Mouse (Mus musculus): ENCODE data around the gene Olfr222. TPM values are rescaled to one million over a fixed set of nuclear protein-coding genes. Genes with fewer than 3 reads are reported as not detected.

Olfr222 gene
- total RNA-seq, 1 experiment: not detected

GRCm38 (mm10) chr11:59611646-59612045, 35.6 kb upstream of the Olfr222 start:
- H3K9me3 ChIP-seq (ENCODE audit: control insufficient read depth, insufficient read depth, low read depth, low read length): no peaks in the 10 kb centered on the region
- no peaks in the 10 kb centered on the region for H3K4me1 ChIP-seq (ENCODE audit: control insufficient read depth in 2 of 2, insufficient read depth in 2 of 2, low read length in 2 of 2, poor library complexity in 1 of 2)
- no peak for TF ChIP-seq HCFC1 (IDR thresholded peaks at IDR 0.05; ENCODE audit: borderline replicate concordance, insufficient read depth, low read length)
- no peak overlapping the region for H3K27ac ChIP-seq (ENCODE audit: insufficient read depth, low read depth, low read length, poor library complexity, severe bottlenecking)
- no peaks in the 10 kb centered on the region for H3K36me3 ChIP-seq (ENCODE audit: control insufficient read depth, insufficient read depth, low read length, poor library complexity, severe bottlenecking)
- no peak overlapping the region for H3K9ac ChIP-seq (ENCODE audit: insufficient read depth, low read depth, low read length, poor library complexity, severe bottlenecking)
- no peak for DNase-seq (ENCODE audit: low read depth, low spot score)
- H3K4me3 ChIP-seq (ENCODE audit: insufficient read depth in 1 of 2, low read depth in 1 of 2, low read length in 2 of 2, poor library complexity in 1 of 2, severe bottlenecking in 1 of 2): no peak overlapping the region
- in situ Hi-C loops (cut with MboI; ENCODE audit: low sequenced_read_pairs in 2 of 2, unreplicated experiment in 2 of 2): no loop called here

- H3K36me3 ChIP-seq (ENCODE audit: control insufficient read depth, insufficient read depth, low read length, poor library complexity, severe bottlenecking): no peaks in the 10 kb centered on the region
- no peak for DNase-seq (ENCODE audit: low read depth, low spot score)
- no peak for TF ChIP-seq CHD2 (IDR thresholded peaks at IDR 0.05; ENCODE audit: low read depth, low read length)
- no peak for TF ChIP-seq HCFC1 (IDR thresholded peaks at IDR 0.05; ENCODE audit: borderline replicate concordance, insufficient read depth, low read length)
- no peak for TF ChIP-seq ZC3H11A (IDR thresholded peaks at IDR 0.05; ENCODE audit: borderline replicate concordance, low read depth, low read length)
- no peak for TF ChIP-seq MAFK (IDR thresholded peaks at IDR 0.05; ENCODE audit: insufficient read depth, low read depth, low read length)
- TF ChIP-seq ZNF384 (IDR thresholded peaks at IDR 0.05; ENCODE audit: low read depth, low read length): no peak
- no peaks in the 10 kb centered on the region for H3K4me1 ChIP-seq (ENCODE audit: control insufficient read depth in 2 of 2, insufficient read depth in 2 of 2, low read length in 2 of 2, poor library complexity in 1 of 2)
- in situ Hi-C loops (cut with MboI; ENCODE audit: low sequenced_read_pairs in 2 of 2, unreplicated experiment in 2 of 2): no loop called here
- H3K9me3 ChIP-seq (ENCODE audit: control insufficient read depth, insufficient read depth, low read depth, low read length): no peaks in the 10 kb centered on the region
- no peak overlapping the region for H3K27ac ChIP-seq (ENCODE audit: insufficient read depth, low read depth, low read length, poor library complexity, severe bottlenecking)
- no peak overlapping the region for H3K4me3 ChIP-seq (ENCODE audit: insufficient read depth in 1 of 2, low read depth in 1 of 2, low read length in 2 of 2, poor library complexity in 1 of 2, severe bottlenecking in 1 of 2)
- H3K9ac ChIP-seq (ENCODE audit: insufficient read depth, low read depth, low read length, poor library complexity, severe bottlenecking): no peak overlapping the region
These were observed 26.3 kb upstream of the Olfr222 start for GRCm38 (mm10) chr11:59602287-59602686.

GRCm38 (mm10) chr11:59600872-59601271, 24.8 kb upstream of the Olfr222 start:
- Histone ChIP-seq H3K9me3 (ENCODE audit: control insufficient read depth, insufficient read depth, low read depth, low read length) (no peaks in the 10 kb centered on the region), H3K36me3 (ENCODE audit: control insufficient read depth, insufficient read depth, low read length, poor library complexity, severe bottlenecking) (no peaks in the 10 kb centered on the region), H3K4me1 (ENCODE audit: control insufficient read depth in 2 of 2, insufficient read depth in 2 of 2, low read length in 2 of 2, poor library complexity in 1 of 2) (no peaks in the 10 kb centered on the region), H3K4me3 (ENCODE audit: insufficient read depth in 1 of 2, low read depth in 1 of 2, low read length in 2 of 2, poor library complexity in 1 of 2, severe bottlenecking in 1 of 2) (no peak overlapping the region), H3K27ac (ENCODE audit: insufficient read depth, low read depth, low read length, poor library complexity, severe bottlenecking) (no peak overlapping the region), H3K9ac (ENCODE audit: insufficient read depth, low read depth, low read length, poor library complexity, severe bottlenecking) (no peak overlapping the region)
- no peak for TF ChIP-seq CHD2 (IDR thresholded peaks at IDR 0.05; ENCODE audit: low read depth, low read length)
- TF ChIP-seq ZC3H11A (IDR thresholded peaks at IDR 0.05; ENCODE audit: borderline replicate concordance, low read depth, low read length): no peak
- TF ChIP-seq MAFK (IDR thresholded peaks at IDR 0.05; ENCODE audit: insufficient read depth, low read depth, low read length): no peak
- no peak for TF ChIP-seq ZNF384 (IDR thresholded peaks at IDR 0.05; ENCODE audit: low read depth, low read length)
- TF ChIP-seq HCFC1 (IDR thresholded peaks at IDR 0.05; ENCODE audit: borderline replicate concordance, insufficient read depth, low read length): no peak
- no peak for DNase-seq (ENCODE audit: low read depth, low spot score)
- in situ Hi-C loops (cut with MboI; ENCODE audit: low sequenced_read_pairs in 2 of 2, unreplicated experiment in 2 of 2): no loop called here

- no peaks in the 10 kb centered on the region for H3K9me3 ChIP-seq (ENCODE audit: control insufficient read depth, insufficient read depth, low read depth, low read length)
- H3K4me1 ChIP-seq (ENCODE audit: control insufficient read depth in 2 of 2, insufficient read depth in 2 of 2, low read length in 2 of 2, poor library complexity in 1 of 2): no peaks in the 10 kb centered on the region
- H3K27ac ChIP-seq (ENCODE audit: insufficient read depth, low read depth, low read length, poor library complexity, severe bottlenecking): no peak overlapping the region
- no peak for TF ChIP-seq ZC3H11A (IDR thresholded peaks at IDR 0.05; ENCODE audit: borderline replicate concordance, low read depth, low read length)
- no peak for TF ChIP-seq MAFK (IDR thresholded peaks at IDR 0.05; ENCODE audit: insufficient read depth, low read depth, low read length)
- no peak for TF ChIP-seq CHD2 (IDR thresholded peaks at IDR 0.05; ENCODE audit: low read depth, low read length)
- no peak for TF ChIP-seq ZNF384 (IDR thresholded peaks at IDR 0.05; ENCODE audit: low read depth, low read length)
- TF ChIP-seq HCFC1 (IDR thresholded peaks at IDR 0.05; ENCODE audit: borderline replicate concordance, insufficient read depth, low read length): no peak
- no peaks in the 10 kb centered on the region for H3K36me3 ChIP-seq (ENCODE audit: control insufficient read depth, insufficient read depth, low read length, poor library complexity, severe bottlenecking)
- no peak overlapping the region for H3K4me3 ChIP-seq (ENCODE audit: insufficient read depth in 1 of 2, low read depth in 1 of 2, low read length in 2 of 2, poor library complexity in 1 of 2, severe bottlenecking in 1 of 2)
- DNase-seq (ENCODE audit: low read depth, low spot score): no peak
- in situ Hi-C loops (cut with MboI; ENCODE audit: low sequenced_read_pairs in 2 of 2, unreplicated experiment in 2 of 2): no loop called here
- H3K9ac ChIP-seq (ENCODE audit: insufficient read depth, low read depth, low read length, poor library complexity, severe bottlenecking): no peak overlapping the region
These were observed 23.2 kb upstream of the Olfr222 start for GRCm38 (mm10) chr11:59599211-59599610.

GRCm38 (mm10) chr11:59596950-59597349, 20.9 kb upstream of the Olfr222 start:
- no peaks in the 10 kb centered on the region for H3K9me3 ChIP-seq (ENCODE audit: control insufficient read depth, insufficient read depth, low read depth, low read length)
- DNase-seq (ENCODE audit: low read depth, low spot score): no peak
- in situ Hi-C loops (cut with MboI; ENCODE audit: low sequenced_read_pairs in 2 of 2, unreplicated experiment in 2 of 2): no loop called here
- no peak overlapping the region for H3K9ac ChIP-seq (ENCODE audit: insufficient read depth, low read depth, low read length, poor library complexity, severe bottlenecking)
- TF ChIP-seq ZNF384 (IDR thresholded peaks at IDR 0.05; ENCODE audit: low read depth, low read length) (no peak), HCFC1 (IDR thresholded peaks at IDR 0.05; ENCODE audit: borderline replicate concordance, insufficient read depth, low read length) (no peak), ZC3H11A (IDR thresholded peaks at IDR 0.05; ENCODE audit: borderline replicate concordance, low read depth, low read length) (no peak), MAFK (IDR thresholded peaks at IDR 0.05; ENCODE audit: insufficient read depth, low read depth, low read length) (no peak), CHD2 (IDR thresholded peaks at IDR 0.05; ENCODE audit: low read depth, low read length) (no peak)
- no peak overlapping the region for H3K4me3 ChIP-seq (ENCODE audit: insufficient read depth in 1 of 2, low read depth in 1 of 2, low read length in 2 of 2, poor library complexity in 1 of 2, severe bottlenecking in 1 of 2)
- no peaks in the 10 kb centered on the region for H3K4me1 ChIP-seq (ENCODE audit: control insufficient read depth in 2 of 2, insufficient read depth in 2 of 2, low read length in 2 of 2, poor library complexity in 1 of 2)
- no peaks in the 10 kb centered on the region for H3K36me3 ChIP-seq (ENCODE audit: control insufficient read depth, insufficient read depth, low read length, poor library complexity, severe bottlenecking)
- no peak overlapping the region for H3K27ac ChIP-seq (ENCODE audit: insufficient read depth, low read depth, low read length, poor library complexity, severe bottlenecking)
